ENCODE assay signal across 8 mouse cellular contexts in genomic region chr2:25263623-25264285, GRCm38 (mm10). TPM values are rescaled to one million over a fixed set of nuclear protein-coding genes. Genes with fewer than 3 reads are reported as not detected.
DNase-seq lines count a peak whose midpoint lies in the region; ATAC-seq and TF ChIP-seq lines count a peak whose summit lies in the region.

No protein-coding gene starts in this region.

- DNase-seq in heart, postnatal 10 days = no peak
- DNase-seq in G1E (ENCODE audit: low spot score) = no peak
- no peak for DNase-seq in frontal cortex, adult 2 months (ENCODE audit: extremely low spot score in 1 of 2, low spot score in 1 of 2)
- DNase-seq in ovary, postnatal 10 days (ENCODE audit: low spot score) = no peak

- ATAC-seq in heart, embryonic 16.5 days (replicated peaks; ENCODE audit: extremely low read depth, insufficient read depth, low FRiP score) = no peak
- no peak for ATAC-seq in G1E (ENCODE audit: extremely low read depth, insufficient number of reproducible peaks, low FRiP score, poor library complexity, severe bottlenecking)
- no peak for ATAC-seq in forebrain, embryonic 12.5 days (ENCODE audit: low FRiP score)
- ATAC-seq in liver, embryonic 15.5 days (ENCODE audit: insufficient read depth) = no peak
- no peak for ATAC-seq in inflammation-experienced regulatory T-cells, adult 6 months

- intact Hi-C loops in heart, postnatal 10 days (cut with DNase I) = no loop called here

- H3K27me3 ChIP-seq in heart, embryonic 16.5 days (ENCODE audit: control insufficient read depth, insufficient read depth, low read length) = peaks cover 8% of the 10 kb centered on the region
- H3K27me3 ChIP-seq in G1E (ENCODE audit: insufficient read depth, low read length) = no peaks in the 10 kb centered on the region
- peaks cover 24% of the 10 kb centered on the region for H3K27me3 ChIP-seq in forebrain, embryonic 12.5 days
- 0 out of 2 replicates have a peak, but pooled peaks cover 3% of the 10 kb centered on the region for H3K27me3 ChIP-seq in liver, embryonic 15.5 days

- WGBS in heart, embryonic 16.5 days = 25% methylated on average over 12 of the region's 12 CpGs
- WGBS in forebrain, embryonic 12.5 days = 21% methylated on average over 12 of the region's 12 CpGs
- 29% methylated on average over 12 of the region's 12 CpGs for WGBS in liver, embryonic 15.5 days (ENCODE audit: insufficient replicate concordance)

- peaks cover 34% of the 10 kb centered on the region for H3K4me1 ChIP-seq in heart, embryonic 16.5 days (ENCODE audit: control insufficient read depth, insufficient read depth, low read length)
- H3K4me1 ChIP-seq in G1E (ENCODE audit: insufficient read depth, low read depth, low read length) = peaks cover 74% of the 10 kb centered on the region
- peaks cover 49% of the 10 kb centered on the region for H3K4me1 ChIP-seq in forebrain, embryonic 12.5 days
- H3K4me1 ChIP-seq in liver, embryonic 15.5 days (replicated peaks) = peaks cover 70% of the 10 kb centered on the region

- no peak overlapping the region for H3K27ac ChIP-seq in heart, embryonic 16.5 days (ENCODE audit: low read length)
- no peak overlapping the region for H3K27ac ChIP-seq in forebrain, embryonic 12.5 days
- no peak overlapping the region for H3K27ac ChIP-seq in liver, embryonic 15.5 days (replicated peaks)

- peak overlapping the region; percentile 94 for H3K4me2 ChIP-seq in heart, embryonic 16.5 days (ENCODE audit: low read depth, low read length)
- peak overlapping the region; percentile 99 for H3K4me2 ChIP-seq in forebrain, embryonic 12.5 days
- peak overlapping the region; percentile 100 for H3K4me2 ChIP-seq in liver, embryonic 15.5 days

- H3K4me3 ChIP-seq in heart, embryonic 16.5 days (ENCODE audit: low read length) = peak overlapping the region; percentile 86
- H3K4me3 ChIP-seq in G1E (ENCODE audit: low read depth, low read length) = peak overlapping the region; percentile 89
- H3K4me3 ChIP-seq in forebrain, embryonic 12.5 days (replicated peaks) = peak overlapping the region; percentile 79
- H3K4me3 ChIP-seq in liver, embryonic 15.5 days (replicated peaks) = peak overlapping the region; percentile 87

- peak overlapping the region; percentile 78 for H3K9ac ChIP-seq in heart, embryonic 16.5 days (ENCODE audit: low read length)
- peak overlapping the region; percentile 68 for H3K9ac ChIP-seq in forebrain, embryonic 12.5 days
- H3K9ac ChIP-seq in liver, embryonic 15.5 days = peak overlapping the region; percentile 70

- H3K9me3 ChIP-seq in heart, embryonic 16.5 days (replicated peaks; ENCODE audit: control insufficient read depth, low read length) = no peaks in the 10 kb centered on the region
- no peaks in the 10 kb centered on the region for H3K9me3 ChIP-seq in G1E (replicated peaks)
- H3K9me3 ChIP-seq in forebrain, embryonic 12.5 days = no peaks in the 10 kb centered on the region
- no peaks in the 10 kb centered on the region for H3K9me3 ChIP-seq in liver, embryonic 15.5 days (replicated peaks)

- TF ChIP-seq CTCF in G1E (IDR thresholded peaks at IDR 0.05; ENCODE audit: low read depth, low read length) = no peak

- no peaks in the 10 kb centered on the region for H3K36me3 ChIP-seq in heart, embryonic 16.5 days (ENCODE audit: control insufficient read depth, insufficient read depth)
- peaks cover 56% of the 10 kb centered on the region for H3K36me3 ChIP-seq in G1E (replicated peaks)
- peaks cover 10% of the 10 kb centered on the region for H3K36me3 ChIP-seq in forebrain, embryonic 12.5 days (replicated peaks)
- peaks cover 12% of the 10 kb centered on the region for H3K36me3 ChIP-seq in liver, embryonic 15.5 days (replicated peaks)

RNA-seq across cellular contexts. Expression of gene Tprn, which starts 1.3 kb away (rescaled TPM):
- 4.3 and 5.9 TPM in 2 replicates for polyA plus RNA-seq in heart, embryonic 16.5 days (2015; fragmentation: Nextera tagmentation; extraction: Ambion mirVana)
- total RNA-seq in heart, postnatal 10 days (2021) = 1 to 10 TPM; 5.0 to 7.5 TPM
- total RNA-seq in G1E (2014; fragmentation: Nextera tagmentation) (13.6 and 22.0 TPM in 2 replicates), G1E (2017) (8.1 and 10.0 TPM in 2 replicates)
- polyA plus RNA-seq in G1E (2012) = 51.5 and 52.8 TPM in 2 replicates
- polyA plus RNA-seq in forebrain, embryonic 12.5 days (2016; fragmentation: Nextera tagmentation; extraction: Ambion mirVana) = 9.3 and 10.0 TPM in 2 replicates
- 3.9 and 5.4 TPM in 2 replicates for polyA plus RNA-seq in liver, embryonic 15.5 days (2015; fragmentation: Nextera tagmentation; extraction: Ambion mirVana)
- 13.5 and 18.9 TPM in 2 replicates for polyA plus RNA-seq in frontal cortex, adult 2 months (2012; rRNA removed)
- 1 to 10 TPM; 3.4 to 4.7 (median 3.9) TPM for polyA plus RNA-seq in inflammation-experienced regulatory T-cells, adult 6 months (2017; shearing (Covaris generic))

RNA-seq across cellular contexts. Expression of gene Ssna1, which starts 8.5 kb away (rescaled TPM):
- polyA plus RNA-seq in heart, embryonic 16.5 days (2015; fragmentation: Nextera tagmentation; extraction: Ambion mirVana) = 154 and 157 TPM in 2 replicates
- 10 to 100 TPM; 49.4 to 55.2 TPM for total RNA-seq in heart, postnatal 10 days (2021)
- total RNA-seq in G1E (2014; fragmentation: Nextera tagmentation) (35.9 and 47.0 TPM in 2 replicates), G1E (2017) (100 and 107 TPM in 2 replicates)
- 237 and 259 TPM in 2 replicates for polyA plus RNA-seq in G1E (2012)
- polyA plus RNA-seq in forebrain, embryonic 12.5 days (2016; fragmentation: Nextera tagmentation; extraction: Ambion mirVana) = 207 and 224 TPM in 2 replicates
- polyA plus RNA-seq in liver, embryonic 15.5 days (2015; fragmentation: Nextera tagmentation; extraction: Ambion mirVana) = 116 and 124 TPM in 2 replicates
- 75.4 and 86.0 TPM in 2 replicates for polyA plus RNA-seq in frontal cortex, adult 2 months (2012; rRNA removed)
- 100 to 1,000 TPM; 111 to 156 (median 121) TPM for polyA plus RNA-seq in inflammation-experienced regulatory T-cells, adult 6 months (2017; shearing (Covaris generic))

RNA-seq across cellular contexts. Expression of gene Tmem203, which starts 8.5 kb away (rescaled TPM):
- polyA plus RNA-seq in heart, embryonic 16.5 days (2015; fragmentation: Nextera tagmentation; extraction: Ambion mirVana) = 15.1 and 16.4 TPM in 2 replicates
- 10 to 100 TPM; 16.4 to 18.2 TPM for total RNA-seq in heart, postnatal 10 days (2021)
- 13.7 and 14.6 TPM in 2 replicates for total RNA-seq in G1E (2014; fragmentation: Nextera tagmentation)
- 15.5 and 17.1 TPM in 2 replicates for total RNA-seq in G1E (2017)
- polyA plus RNA-seq in G1E (2012) = 7.8 and 10.0 TPM in 2 replicates
- 17.6 and 18.1 TPM in 2 replicates for polyA plus RNA-seq in forebrain, embryonic 12.5 days (2016; fragmentation: Nextera tagmentation; extraction: Ambion mirVana)
- 11.9 and 12.5 TPM in 2 replicates for polyA plus RNA-seq in liver, embryonic 15.5 days (2015; fragmentation: Nextera tagmentation; extraction: Ambion mirVana)
- 29.8 and 31.1 TPM in 2 replicates for polyA plus RNA-seq in frontal cortex, adult 2 months (2012; rRNA removed)
- 10 to 100 TPM in 1 of 3 experiments, 1 to 10 TPM in 2; 8.3 to 13.7 (median 8.7) TPM for polyA plus RNA-seq in inflammation-experienced regulatory T-cells, adult 6 months (2017; shearing (Covaris generic))

RNA-seq across cellular contexts. Expression of gene Anapc2, which starts 8.5 kb away (rescaled TPM):
- polyA plus RNA-seq in heart, embryonic 16.5 days (2015; fragmentation: Nextera tagmentation; extraction: Ambion mirVana) = 80.5 and 86.6 TPM in 2 replicates
- 10 to 100 TPM; 48.6 to 54.0 TPM for total RNA-seq in heart, postnatal 10 days (2021)
- total RNA-seq in G1E (2014; fragmentation: Nextera tagmentation) = 39.5 and 50.3 TPM in 2 replicates
- 19.7 and 24.4 TPM in 2 replicates for total RNA-seq in G1E (2017)
- polyA plus RNA-seq in G1E (2012) = 23.0 and 25.3 TPM in 2 replicates
- polyA plus RNA-seq in forebrain, embryonic 12.5 days (2016; fragmentation: Nextera tagmentation; extraction: Ambion mirVana) = 134 and 141 TPM in 2 replicates
- 41.7 and 45.0 TPM in 2 replicates for polyA plus RNA-seq in liver, embryonic 15.5 days (2015; fragmentation: Nextera tagmentation; extraction: Ambion mirVana)
- polyA plus RNA-seq in frontal cortex, adult 2 months (2012; rRNA removed) = 69.9 and 79.0 TPM in 2 replicates
- polyA plus RNA-seq in inflammation-experienced regulatory T-cells, adult 6 months (2017; shearing (Covaris generic)) = 10 to 100 TPM; 29.3 to 44.6 (median 39.2) TPM

RNA-seq across cellular contexts. Expression of gene AL732309.1, which starts 17.1 kb away (rescaled TPM):
- 2.2 and 3.1 TPM in 2 replicates for polyA plus RNA-seq in heart, embryonic 16.5 days (2015; fragmentation: Nextera tagmentation; extraction: Ambion mirVana)
- total RNA-seq in heart, postnatal 10 days (2021) = 1 to 10 TPM; 1.4 to 1.7 TPM
- total RNA-seq in G1E (2014; fragmentation: Nextera tagmentation) = 5.6 and 6.3 TPM in 2 replicates
- 2.6 and 4.2 TPM in 2 replicates for total RNA-seq in G1E (2017)
- 1.4 TPM in 1 of 2 replicates, not detected in the other for polyA plus RNA-seq in G1E (2012)
- polyA plus RNA-seq in forebrain, embryonic 12.5 days (2016; fragmentation: Nextera tagmentation; extraction: Ambion mirVana) = 4.2 and 6.0 TPM in 2 replicates
- polyA plus RNA-seq in liver, embryonic 15.5 days (2015; fragmentation: Nextera tagmentation; extraction: Ambion mirVana) = 1.7 and 1.9 TPM in 2 replicates
- polyA plus RNA-seq in frontal cortex, adult 2 months (2012; rRNA removed) = 15.8 and 16.4 TPM in 2 replicates
- polyA plus RNA-seq in inflammation-experienced regulatory T-cells, adult 6 months (2017; shearing (Covaris generic)) = 1 to 10 TPM; 2.3 to 9.2 (median 4.0) TPM
